Mouse (Mus musculus) olfactory bulb, adult 2 months (tissue): Measurements from ENCODE around the gene Uckl1.

ENCODE experiments used
- CTCF ChIP-seq: fragments of 200-500 bp; IDR thresholded peaks from 2 replicates; pipeline ENCODE4 v1.5.1; 2012; ENCODE audit warnings: low read depth, mild to moderate bottlenecking, low read length, moderate library complexity; ENCODE audit not compliant: insufficient read depth
- POLR2A ChIP-seq: fragments of 200-500 bp; IDR thresholded peaks from 2 replicates; pipeline ENCODE4 v1.6.1; 2012; ENCODE audit warnings: mild to moderate bottlenecking, low read depth, low read length, moderate library complexity; ENCODE audit not compliant: insufficient read depth

- TF ChIP-seq CTCF (no peak), POLR2A (no peak)
Observed at GRCm38 (mm10) chr2:181578790-181579618, 5.7 kb downstream of the Uckl1 start.
